12 mouse cellular contexts compared by ENCODE assay signal in the genomic region with DNA sequence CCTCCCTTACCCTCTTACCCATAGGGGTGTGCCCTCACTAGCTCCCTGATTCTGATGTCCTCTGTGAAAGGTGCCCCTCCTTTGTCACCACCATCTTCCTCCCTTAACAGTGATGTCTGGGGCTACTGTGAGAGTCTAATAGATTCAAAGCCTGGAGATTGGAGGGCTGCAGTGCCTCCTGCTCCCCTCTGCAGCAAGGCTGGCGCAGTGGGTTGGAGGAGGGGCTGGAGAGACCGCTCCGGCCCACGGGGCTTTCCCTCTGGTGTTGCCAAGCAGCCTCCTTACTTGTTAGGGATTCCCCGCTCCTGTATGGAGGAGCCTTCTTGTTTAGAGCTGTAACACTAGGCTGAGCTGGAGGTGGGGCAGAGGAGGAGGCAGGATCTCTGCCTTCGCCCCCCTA. TPM values are rescaled to one million over a fixed set of nuclear protein-coding genes. Genes with fewer than 3 reads are reported as not detected.
DNase-seq lines count a peak whose midpoint lies in the region; ATAC-seq and TF ChIP-seq lines count a peak whose summit lies in the region.
"Had no signal": no experiment of that assay in that cellular context is flagged by ENCODE, and none has a peak within 500 bp of the region (broad histone marks: within the 10 kb centered on the region; RNA-seq: fewer than 3 reads in every experiment).

No protein-coding gene starts in this region.

- peaks cover 36% of the 10 kb centered on the region for H3K36me3 ChIP-seq in hindbrain, embryonic 10.5 days
- 0 out of 2 replicates have a peak, but pooled peaks cover 10% of the 10 kb centered on the region for H3K36me3 ChIP-seq in midbrain, postnatal 0 days (ENCODE audit: insufficient read depth, low read length)

- no peaks in the 10 kb centered on the region for H3K9me3 ChIP-seq in hindbrain, embryonic 10.5 days
- no peaks in the 10 kb centered on the region for H3K9me3 ChIP-seq in midbrain, postnatal 0 days (ENCODE audit: low read length)

- peak; percentile 78 for ATAC-seq in midbrain, postnatal 0 days (ENCODE audit: low FRiP score)

- H3K4me2 ChIP-seq in midbrain, postnatal 0 days (ENCODE audit: low read depth, low read length, poor library complexity, severe bottlenecking): peak overlapping the region; percentile 26; the same call in 1 of the 2 replicates

- TF ChIP-seq CTCF in midbrain, postnatal 0 days (IDR thresholded peaks at IDR 0.05): peak; percentile 77

- peak overlapping the region; percentile 76 for H3K27ac ChIP-seq in hindbrain, embryonic 10.5 days
- H3K27ac ChIP-seq in midbrain, postnatal 0 days (ENCODE audit: low read depth, low read length): peak overlapping the region; percentile 90
- H3K27ac ChIP-seq: kidney, postnatal 0 days had no signal

- WGBS in hindbrain, embryonic 10.5 days: 18% methylated on average over 6 of the region's 6 CpGs
- 8% methylated on average over 6 of the region's 6 CpGs for WGBS in midbrain, postnatal 0 days

- peak; percentile 47 for DNase-seq in embryo, embryonic 10.5 days (ENCODE audit: low spot score)
- DNase-seq in embryo, embryonic 10 days (ENCODE audit: low spot score): no peak
- DNase-seq in brain, adult 2 months (ENCODE audit: low read depth, low spot score): peak; percentile 83
- DNase-seq in hindbrain, embryonic 10.5 days (ENCODE audit: low spot score): peak; percentile 53
- DNase-seq in midbrain, postnatal 0 days (ENCODE audit: low spot score): peak; percentile 85
- DNase-seq in liver: no peak
- no peak for DNase-seq in yolk sac, embryonic 10.5 days (ENCODE audit: low spot score)
- DNase-seq in spleen, postnatal 14 days (ENCODE audit: low spot score in 2 of 2): no peak
- DNase-seq: heart, adult 18-20 months had no signal

- H3K4me3 ChIP-seq in hindbrain, embryonic 10.5 days: no peak overlapping the region
- no peak overlapping the region for H3K4me3 ChIP-seq in midbrain, postnatal 0 days (ENCODE audit: low read depth, low read length)
- H3K4me3 ChIP-seq: myocyte had no signal

- H3K27me3 ChIP-seq in hindbrain, embryonic 10.5 days (ENCODE audit: insufficient read depth, poor library complexity, severe bottlenecking): no peaks in the 10 kb centered on the region
- no peaks in the 10 kb centered on the region for H3K27me3 ChIP-seq in midbrain, postnatal 0 days (ENCODE audit: insufficient read depth, low read length)

- H3K9ac ChIP-seq in midbrain, postnatal 0 days (replicated peaks; ENCODE audit: low read length, poor library complexity, severe bottlenecking): peak overlapping the region; percentile 52

- peaks cover 55% of the 10 kb centered on the region for H3K4me1 ChIP-seq in hindbrain, embryonic 10.5 days (replicated peaks)
- peaks cover 40% of the 10 kb centered on the region for H3K4me1 ChIP-seq in midbrain, postnatal 0 days (ENCODE audit: insufficient read depth, low read length)

RNA-seq across cellular contexts. Expression of gene Igsf9b, which starts 9.6 kb away (rescaled TPM):
- 6.8 and 6.9 TPM in 2 replicates for polyA plus RNA-seq in hindbrain, embryonic 10.5 days (2016; fragmentation: Nextera tagmentation; extraction: Ambion mirVana)
- 64.8 and 83.3 TPM in 2 replicates for total RNA-seq in midbrain, postnatal 0 days (2014; rRNA removed)
- polyA plus RNA-seq in midbrain, postnatal 0 days (2015; fragmentation: Nextera tagmentation; extraction: Ambion mirVana): 17.4 and 19.3 TPM in 2 replicates
- polyA plus RNA-seq: liver, adult 2 months had no signal

Comparison
In these comparisons a context has a peak if more than half of its experiments do, and no peak if none do; other contexts are left out.
1. DNase-seq: peak in embryo, embryonic 10.5 days (single experiment), brain, adult 2 months (single experiment), hindbrain, embryonic 10.5 days (single experiment) and midbrain, postnatal 0 days (single experiment); none in embryo, embryonic 10 days (single experiment), liver (single experiment), yolk sac, embryonic 10.5 days (single experiment) and spleen, postnatal 14 days (0 of 2).